Mouse (Mus musculus): ENCODE data around the gene Snd1.

- TF ChIP-seq CTCF (IDR thresholded peaks at IDR 0.05) (no peak), EP300 (IDR thresholded peaks at IDR 0.05) (no peak)
Measured at GRCm38 (mm10) chr6:28867516-28868251, 392.7 kb downstream of the Snd1 start.

Data from lung, postnatal 0 days (tissue).